Mouse (Mus musculus): ENCODE results near the gene Spsb2. TPM values are rescaled to one million over a fixed set of nuclear protein-coding genes. Genes with fewer than 3 reads are reported as not detected.
"Not testable (repeated sequence)": the region's sequence is repeated elsewhere in the genome, so short reads cannot be mapped to it uniquely, and the experiment has no call there.

Gene Spsb2
- polyA plus RNA-seq, 1 experiment: 22.4 TPM

DNA sequence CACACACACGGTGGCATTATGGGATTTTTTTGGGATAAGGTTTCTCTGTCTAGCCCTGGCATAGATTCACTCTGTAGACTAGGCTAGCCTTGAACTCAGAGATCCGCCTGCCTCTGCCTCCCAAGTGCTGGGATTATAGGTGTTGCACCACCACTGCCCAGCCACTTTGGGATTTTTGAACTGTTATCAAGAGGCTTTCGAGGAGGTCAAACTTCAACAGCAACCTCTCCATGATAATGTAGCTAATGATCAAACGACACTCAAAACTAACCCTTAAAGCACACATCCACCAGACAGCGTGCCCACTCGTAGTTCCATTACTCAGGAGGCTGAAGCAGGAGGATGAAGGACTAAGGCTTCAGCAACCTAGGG lies 489 bp upstream of the Spsb2 start:
- 52% methylated on average over 6 of the region's 6 CpGs for whole genome bisulfite sequencing
- Histone ChIP-seq H3K4me1 (ENCODE audit: control insufficient read depth, insufficient read depth, low read length) (peaks cover 17% of the 10 kb centered on the region), H3K4me3 (replicated peaks; ENCODE audit: extremely low read depth, low read depth, low read length) (peak overlapping the region; percentile 94)
- TF ChIP-seq CTCF (IDR thresholded peaks at IDR 0.05; ENCODE audit: insufficient read depth, low read length): no peak
- TF ChIP-seq POLR2A (IDR thresholded peaks at IDR 0.05; ENCODE audit: borderline replicate concordance, extremely low read depth, low read depth, low read length): no peak
- DNase-seq: no peak

DNA sequence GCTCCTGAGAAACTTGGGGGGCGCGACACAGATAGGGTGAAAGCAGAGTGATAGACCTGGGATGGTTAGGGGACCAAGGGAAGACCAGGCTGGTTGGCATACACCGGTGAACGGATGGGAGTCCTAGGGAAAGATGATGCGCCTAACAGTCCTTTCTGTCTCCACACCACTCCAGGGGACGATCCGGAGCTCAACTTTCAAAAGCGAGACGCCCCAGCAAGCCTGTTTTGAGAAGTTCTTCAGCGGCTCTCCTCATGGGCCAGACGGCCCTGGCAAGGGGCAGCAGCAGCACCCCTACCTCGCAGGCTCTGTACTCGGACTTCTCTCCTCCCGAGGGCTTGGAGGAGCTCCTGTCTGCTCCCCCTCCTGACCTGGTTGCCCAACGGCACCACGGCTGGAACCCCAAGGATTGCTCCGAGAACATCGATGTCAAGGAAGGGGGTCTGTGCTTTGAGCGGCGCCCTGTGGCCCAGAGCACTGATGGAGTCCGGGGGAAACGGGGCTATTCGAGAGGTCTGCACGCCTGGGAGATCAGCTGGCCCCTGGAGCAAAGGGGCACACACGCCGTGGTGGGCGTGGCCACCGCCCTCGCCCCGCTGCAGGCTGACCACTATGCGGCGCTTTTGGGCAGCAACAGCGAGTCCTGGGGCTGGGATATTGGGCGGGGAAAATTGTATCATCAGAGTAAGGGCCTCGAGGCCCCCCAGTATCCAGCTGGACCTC lies 752 bp downstream of the Spsb2 start:
- peak; percentile 45 for TF ChIP-seq CTCF (IDR thresholded peaks at IDR 0.05; ENCODE audit: insufficient read depth, low read length)
- 0 out of 2 replicates have a peak, but pooled peaks have one; percentile 4 for TF ChIP-seq POLR2A (IDR thresholded peaks at IDR 0.05; ENCODE audit: borderline replicate concordance, extremely low read depth, low read depth, low read length)
- DNase-seq: peak; percentile 84
- peak overlapping the region; percentile 94 for H3K4me3 ChIP-seq (replicated peaks; ENCODE audit: extremely low read depth, low read depth, low read length)
- H3K4me1 ChIP-seq (ENCODE audit: control insufficient read depth, insufficient read depth, low read length): peaks cover 20% of the 10 kb centered on the region
- WGBS: under 1% methylated on average over 35 of the region's 35 CpGs

DNA sequence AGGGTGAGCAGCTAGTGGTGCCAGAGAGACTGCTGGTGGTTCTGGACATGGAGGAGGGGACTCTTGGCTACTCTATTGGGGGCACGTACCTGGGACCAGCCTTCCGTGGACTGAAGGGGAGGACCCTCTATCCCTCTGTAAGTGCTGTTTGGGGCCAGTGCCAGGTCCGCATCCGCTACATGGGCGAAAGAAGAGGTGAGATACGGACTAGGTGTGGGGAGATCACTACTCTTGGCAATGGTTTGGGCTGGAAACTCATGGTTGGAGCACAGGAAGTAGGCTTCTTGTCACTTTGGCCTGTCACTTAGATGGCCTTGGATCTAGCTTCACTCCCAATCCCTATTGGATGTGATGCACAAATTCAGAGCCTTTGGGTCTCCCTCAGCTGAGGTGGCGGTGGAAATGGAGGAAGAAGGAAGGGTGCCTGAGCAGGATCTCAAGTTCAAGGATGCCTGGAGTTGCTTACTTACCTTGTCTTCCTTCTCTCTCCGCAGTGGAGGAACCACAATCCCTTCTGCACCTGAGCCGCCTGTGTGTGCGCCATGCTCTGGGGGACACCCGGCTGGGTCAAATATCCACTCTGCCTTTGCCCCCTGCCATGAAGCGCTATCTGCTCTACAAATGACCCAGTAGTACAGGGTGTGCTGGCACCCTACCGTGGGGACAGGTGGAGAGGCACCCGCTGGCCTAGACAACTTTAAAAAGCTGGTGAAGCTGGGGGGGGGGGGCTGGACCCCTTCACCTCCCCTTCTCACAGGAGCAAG lies 1.5 kb downstream of the Spsb2 start:
- no peak for TF ChIP-seq CTCF (IDR thresholded peaks at IDR 0.05; ENCODE audit: insufficient read depth, low read length)
- no peak; the same call in 1 of the 2 replicates for TF ChIP-seq POLR2A (IDR thresholded peaks at IDR 0.05; ENCODE audit: borderline replicate concordance, extremely low read depth, low read depth, low read length)
- Histone ChIP-seq H3K4me3 (replicated peaks; ENCODE audit: extremely low read depth, low read depth, low read length) (peak overlapping the region; percentile 94), H3K4me1 (ENCODE audit: control insufficient read depth, insufficient read depth, low read length) (peaks cover 20% of the 10 kb centered on the region)
- 49% methylated on average over 14 of the region's 14 CpGs for WGBS
- DNase-seq: no peak

DNA sequence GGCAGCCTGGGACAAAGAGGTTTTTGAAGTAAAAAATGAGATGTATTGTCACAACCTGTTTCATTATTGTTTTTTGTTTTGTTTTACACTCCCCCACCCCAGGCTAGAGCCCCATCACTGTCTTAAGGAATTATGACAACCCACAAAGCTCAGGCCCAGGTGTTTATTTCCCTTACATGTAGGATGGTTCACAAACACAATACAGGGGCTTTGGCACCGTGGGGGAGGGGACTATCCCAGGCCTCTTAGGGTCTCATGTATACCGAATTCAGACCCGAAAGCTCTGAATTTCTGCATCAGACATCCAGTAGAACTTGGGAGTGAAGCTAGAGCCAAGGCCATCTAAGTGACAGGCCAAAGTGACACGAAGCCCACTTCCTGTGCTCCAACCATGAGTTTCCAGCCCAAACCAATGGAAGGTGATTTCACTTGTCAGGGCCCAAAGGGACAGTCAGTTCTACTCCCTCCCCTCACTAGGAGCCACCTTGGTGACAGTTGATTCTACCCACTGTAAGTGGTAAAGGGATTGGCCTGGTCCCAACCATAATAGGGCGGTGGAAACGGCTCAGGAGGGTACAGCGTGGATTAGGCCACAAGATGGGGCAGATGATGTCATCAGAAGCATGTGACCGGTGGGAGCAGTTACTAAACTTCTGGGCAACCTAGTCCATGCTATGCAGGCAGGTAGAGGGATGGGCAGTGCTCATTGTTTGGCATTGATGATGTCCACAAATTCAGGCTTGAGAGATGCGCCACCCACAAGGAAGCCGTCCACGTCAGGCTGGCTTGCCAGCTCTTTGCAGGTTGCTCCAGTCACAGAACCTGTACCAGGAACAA lies 2.3 kb downstream of the Spsb2 start:
- not testable (repeated sequence) for H3K4me3 ChIP-seq (replicated peaks; ENCODE audit: extremely low read depth, low read depth, low read length); DNase-seq
- H3K4me1 ChIP-seq (ENCODE audit: control insufficient read depth, insufficient read depth, low read length): peaks cover 20% of the 10 kb centered on the region
- 78% methylated on average over 11 of the region's 11 CpGs for WGBS

DNA sequence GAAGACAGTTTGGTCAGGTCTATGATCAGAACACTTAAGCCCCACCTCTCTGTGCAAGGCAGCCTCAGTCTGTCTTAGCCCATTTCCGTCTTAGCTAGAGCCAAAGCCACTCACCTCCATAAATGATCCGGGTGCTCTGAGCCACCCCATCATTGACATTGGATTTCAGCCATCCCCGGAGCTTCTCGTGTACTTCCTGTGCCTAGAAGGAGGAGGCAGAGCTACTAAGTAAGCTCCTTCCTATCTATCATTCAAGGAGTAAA lies 2.9 kb downstream of the Spsb2 start:
- TF ChIP-seq POLR2A (IDR thresholded peaks at IDR 0.05; ENCODE audit: borderline replicate concordance, extremely low read depth, low read depth, low read length) (no peak), CTCF (IDR thresholded peaks at IDR 0.05; ENCODE audit: insufficient read depth, low read length) (no peak)
- no peak for DNase-seq
- WGBS: 42% methylated on average over 4 of the region's 4 CpGs
- H3K4me3 ChIP-seq (replicated peaks; ENCODE audit: extremely low read depth, low read depth, low read length): no peak overlapping the region
- peaks cover 19% of the 10 kb centered on the region for H3K4me1 ChIP-seq (ENCODE audit: control insufficient read depth, insufficient read depth, low read length)

DNA sequence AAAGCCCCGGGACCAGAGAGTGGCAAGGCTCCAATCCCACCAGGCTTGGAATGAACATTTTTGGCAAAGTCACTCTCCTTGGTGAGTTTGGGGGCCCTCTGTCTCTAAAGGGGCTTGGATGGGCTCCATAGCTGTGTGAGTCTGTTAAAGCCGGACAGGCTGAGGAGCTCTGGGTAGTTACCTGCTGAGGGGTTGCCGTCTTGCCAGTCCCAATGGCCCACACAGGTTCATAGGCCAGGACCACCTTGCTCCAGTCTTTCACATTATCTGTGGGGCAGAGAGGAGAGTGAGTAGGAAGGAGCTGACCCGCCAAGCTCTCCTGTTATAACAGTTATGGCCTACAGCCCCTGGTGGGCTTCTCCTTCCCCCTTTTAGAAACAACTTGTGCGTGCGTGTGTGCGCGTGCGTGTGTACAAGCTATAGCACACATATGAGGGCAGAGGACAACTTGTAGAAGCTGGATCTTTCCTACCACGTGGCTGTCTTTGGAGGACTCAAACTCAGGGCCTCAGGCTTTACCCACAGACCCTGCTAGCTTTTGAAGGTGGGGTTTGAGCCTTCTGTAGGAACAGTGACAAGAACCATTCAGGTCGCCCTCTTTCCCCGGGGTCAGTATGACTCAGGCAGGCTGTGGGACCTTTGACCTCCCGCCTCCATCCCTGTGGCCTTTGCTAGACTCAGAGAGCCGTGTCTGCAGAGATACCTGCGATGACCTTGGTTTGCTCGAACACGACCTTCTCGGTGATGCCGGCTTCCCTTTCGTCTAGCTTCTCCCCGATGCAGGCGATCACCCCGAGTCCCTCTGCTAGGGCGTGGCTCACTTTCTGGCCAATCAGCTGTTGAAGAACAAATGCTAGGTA lies 3.5 kb downstream of the Spsb2 start:
- no peak for DNase-seq
- no peak overlapping the region for H3K4me3 ChIP-seq (replicated peaks; ENCODE audit: extremely low read depth, low read depth, low read length)
- WGBS: 79% methylated on average over 24 of the region's 24 CpGs
- H3K4me1 ChIP-seq (ENCODE audit: control insufficient read depth, insufficient read depth, low read length): peaks cover 16% of the 10 kb centered on the region
- TF ChIP-seq CTCF (IDR thresholded peaks at IDR 0.05; ENCODE audit: insufficient read depth, low read length): no peak
- TF ChIP-seq POLR2A (IDR thresholded peaks at IDR 0.05; ENCODE audit: borderline replicate concordance, extremely low read depth, low read depth, low read length): no peak

DNA sequence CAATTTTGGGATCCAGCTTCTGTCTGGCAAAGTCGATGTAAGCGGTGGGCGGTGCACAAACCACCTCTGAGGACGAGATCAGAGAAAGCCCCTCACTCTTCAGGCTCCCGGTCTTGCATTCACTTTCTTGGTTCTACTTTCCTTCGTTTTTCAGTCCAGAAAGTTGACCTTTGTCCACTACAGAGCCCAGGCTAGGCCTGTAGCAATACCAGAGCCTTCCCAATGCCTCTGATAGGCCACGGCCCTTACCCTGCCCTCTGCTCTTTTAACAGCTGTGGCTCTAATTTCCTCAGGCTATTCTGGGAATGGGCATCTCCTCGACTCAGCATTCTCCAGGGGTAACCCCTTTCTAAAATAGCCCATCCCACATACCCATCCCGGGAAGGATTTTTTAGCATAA lies 4.4 kb downstream of the Spsb2 start:
- no peak for TF ChIP-seq POLR2A (IDR thresholded peaks at IDR 0.05; ENCODE audit: borderline replicate concordance, extremely low read depth, low read depth, low read length)
- no peak for TF ChIP-seq CTCF (IDR thresholded peaks at IDR 0.05; ENCODE audit: insufficient read depth, low read length)
- Histone ChIP-seq H3K4me1 (ENCODE audit: control insufficient read depth, insufficient read depth, low read length) (peaks cover 16% of the 10 kb centered on the region), H3K4me3 (replicated peaks; ENCODE audit: extremely low read depth, low read depth, low read length) (no peak overlapping the region)
- WGBS: 39% methylated on average over 9 of the region's 9 CpGs
- no peak for DNase-seq

DNA sequence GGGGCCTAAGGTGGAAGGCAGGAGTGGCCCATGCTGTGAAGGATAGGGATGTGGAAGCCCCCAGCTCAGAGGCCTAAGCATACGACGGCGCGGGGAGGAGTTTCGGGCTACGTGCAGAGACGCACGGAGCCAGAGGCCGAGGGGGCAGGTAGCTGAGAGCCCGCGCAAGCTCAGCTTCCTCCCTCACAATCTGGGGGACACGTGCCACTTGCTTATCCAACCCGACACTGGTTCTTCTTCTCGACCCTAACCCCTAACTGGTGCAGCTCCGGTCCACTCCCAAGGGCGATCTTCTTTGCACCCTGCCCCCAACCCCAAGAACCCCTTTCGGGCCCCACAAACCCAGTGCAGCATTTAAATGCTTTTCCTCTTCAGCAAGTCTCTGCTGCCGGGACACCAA lies 5.0 kb downstream of the Spsb2 start:
- TF ChIP-seq CTCF (IDR thresholded peaks at IDR 0.05; ENCODE audit: insufficient read depth, low read length) (no peak), POLR2A (IDR thresholded peaks at IDR 0.05; ENCODE audit: borderline replicate concordance, extremely low read depth, low read depth, low read length) (peak; percentile 12; the same call in 1 of the 2 replicates)
- 1% methylated on average over 18 of the region's 18 CpGs for WGBS
- peak; percentile 59 for DNase-seq
- peak overlapping the region; percentile 69 for H3K4me3 ChIP-seq (replicated peaks; ENCODE audit: extremely low read depth, low read depth, low read length)
- peaks cover 12% of the 10 kb centered on the region for H3K4me1 ChIP-seq (ENCODE audit: control insufficient read depth, insufficient read depth, low read length)

DNA sequence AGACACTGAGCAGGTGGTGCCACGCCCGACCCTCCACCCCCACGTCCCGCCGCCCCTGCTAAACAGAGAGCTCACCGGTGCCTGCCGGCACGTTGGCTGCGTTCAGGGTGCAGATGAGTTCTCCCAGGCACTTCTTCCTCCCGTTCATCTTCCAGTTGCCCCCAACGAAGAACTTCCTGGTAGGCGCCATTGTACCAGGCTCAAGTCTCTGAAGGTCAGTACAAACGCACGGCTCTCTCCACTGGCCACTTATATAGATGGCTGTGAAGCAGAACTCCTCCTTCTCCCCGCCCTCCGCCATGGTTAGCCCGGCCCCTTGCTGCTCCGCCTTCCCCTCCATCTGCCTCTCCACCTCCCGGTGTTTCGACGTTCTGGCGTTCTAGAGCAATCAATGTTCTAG lies 5.5 kb downstream of the Spsb2 start, which contains the start of gene Tpi1:
Tpi1 (minus strand) TSS at position 364 of the 400 bp plus-strand sequence.
- TF ChIP-seq CTCF (IDR thresholded peaks at IDR 0.05; ENCODE audit: insufficient read depth, low read length) (no peak), POLR2A (IDR thresholded peaks at IDR 0.05; ENCODE audit: borderline replicate concordance, extremely low read depth, low read depth, low read length) (peak; percentile 98)
- Histone ChIP-seq H3K4me3 (replicated peaks; ENCODE audit: extremely low read depth, low read depth, low read length) (peak within 1 kb of the TSS; percentile 69), H3K4me1 (ENCODE audit: control insufficient read depth, insufficient read depth, low read length) (peaks cover 12% of the 10 kb centered on the region)
- DNase-seq: peak; percentile 90
- WGBS: under 1% methylated on average over 22 of the region's 22 CpGs

Data from lung, adult 2 months (tissue).